Mouse (Mus musculus) forebrain, embryonic 13.5 days (tissue): ENCODE data around the gene Ascl5. TPM values are rescaled to one million over a fixed set of nuclear protein-coding genes. Genes with fewer than 3 reads are reported as not detected.

Experiments used
- ATAC-seq: fragments of 200-750 bp; cut with Nextera tagmentation; 2 replicates; pipeline ENCODE4 v1.8.0; 2017
- H3K27ac ChIP-seq: fragments of 300-500 bp; sonication (generic); 2 replicates; pipeline ENCODE4 v1.5.1; 2015; ENCODE audit warnings: inconsistent platforms, mild to moderate bottlenecking, moderate library complexity
- H3K27me3 ChIP-seq: fragments of 300-500 bp; sonication (generic); 2 replicates; pipeline ENCODE4 v1.6.1; 2015; ENCODE audit warnings: mild to moderate bottlenecking, inconsistent platforms
- H3K36me3 ChIP-seq: fragments of 300-500 bp; sonication (generic); 2 replicates; pipeline ENCODE4 v1.6.1; 2015; ENCODE audit warnings: mild to moderate bottlenecking, inconsistent platforms; ENCODE audit not compliant: poor library complexity, severe bottlenecking
- H3K4me1 ChIP-seq: fragments of 300-500 bp; sonication (generic); 2 replicates; pipeline ENCODE4 v1.6.1; 2015; ENCODE audit warnings: inconsistent platforms
- H3K4me2 ChIP-seq: fragments of 300-500 bp; sonication (generic); 2 replicates; pipeline ENCODE4 v1.6.1; 2015; ENCODE audit warnings: inconsistent platforms, mild to moderate bottlenecking, moderate library complexity
- H3K4me3 ChIP-seq: fragments of 300-500 bp; sonication (generic); 2 replicates; pipeline ENCODE4 v1.5.1; 2015; ENCODE audit warnings: mild to moderate bottlenecking, inconsistent platforms
- H3K9ac ChIP-seq: fragments of 300-500 bp; sonication (generic); 2 replicates; pipeline ENCODE4 v1.6.1; 2015; ENCODE audit warnings: mild to moderate bottlenecking, inconsistent platforms
- H3K9me3 ChIP-seq: fragments of 300-500 bp; sonication (generic); replicated peaks from 2 replicates; pipeline ENCODE4 v1.6.1; 2016; ENCODE audit warnings: inconsistent platforms
- WGBS: fragments of 180-500 bp; shearing (Covaris S2); methylation state at CpG from one replicate; pipeline ENCODE4 v1.1.7; 2015; 5-methylcytosine and 5-hydroxymethylcytosine counted together
- polyA plus RNA-seq: library from polyadenylated mRNA; unstranded; fragments of >200 nt; fragmentation: Nextera tagmentation; extraction: Ambion mirVana; gene quantifications from 2 replicates; pipeline ENCODE4 v1.2.1, GENCODE M21; 2015

The Ascl5 gene
- polyA plus RNA-seq, 1 experiment from 2014 or later = not detected

GRCm38 (mm10) chr1:136030201-136030600 is 20.4 kb upstream of the Ascl5 start:
- H3K9ac ChIP-seq = no peak overlapping the region
- H3K4me3 ChIP-seq = no peak overlapping the region
- H3K4me1 ChIP-seq = peaks cover 13% of the 10 kb centered on the region
- H3K27me3 ChIP-seq = no peaks in the 10 kb centered on the region
- no peaks in the 10 kb centered on the region for H3K9me3 ChIP-seq
- ATAC-seq = no peak
- peaks cover 100% of the 10 kb centered on the region for H3K36me3 ChIP-seq
- 24% methylated on average over 7 of the region's 7 CpGs for WGBS
- H3K27ac ChIP-seq = no peak overlapping the region
- no peak overlapping the region for H3K4me2 ChIP-seq

- 84% methylated on average over 8 of the region's 8 CpGs for WGBS
- Histone ChIP-seq H3K27me3 (no peaks in the 10 kb centered on the region), H3K9me3 (no peaks in the 10 kb centered on the region)
Measured at GRCm38 (mm10) chr1:136031697-136032096, 18.9 kb upstream of the Ascl5 start.

GRCm38 (mm10) chr1:136032961-136033360 is 17.6 kb upstream of the Ascl5 start:
- ATAC-seq = no peak
- Histone ChIP-seq H3K9ac (no peak overlapping the region), H3K4me3 (no peak overlapping the region), H3K4me1 (peaks cover 13% of the 10 kb centered on the region), H3K4me2 (no peak overlapping the region), H3K27ac (no peak overlapping the region), H3K9me3 (no peaks in the 10 kb centered on the region), H3K27me3 (no peaks in the 10 kb centered on the region), H3K36me3 (peaks cover 80% of the 10 kb centered on the region)
- 75% methylated on average over 7 of the region's 7 CpGs for WGBS

More at GRCm38 (mm10) chr1:136031697-136032096, 18.9 kb upstream of the Ascl5 start:
- Histone ChIP-seq H3K4me3 (no peak overlapping the region), H3K36me3 (peaks cover 93% of the 10 kb centered on the region), H3K4me2 (no peak overlapping the region), H3K27ac (no peak overlapping the region), H3K4me1 (peaks cover 13% of the 10 kb centered on the region), H3K9ac (no peak overlapping the region)
- ATAC-seq = no peak

- Histone ChIP-seq H3K4me3 (no peak overlapping the region), H3K27me3 (no peaks in the 10 kb centered on the region; the same call in 1 of the 2 replicates), H3K9ac (no peak overlapping the region), H3K4me2 (no peak overlapping the region), H3K4me1 (peaks cover 17% of the 10 kb centered on the region), H3K27ac (no peak overlapping the region), H3K9me3 (no peaks in the 10 kb centered on the region), H3K36me3 (peaks cover 21% of the 10 kb centered on the region)
- 79% methylated on average over 5 of the region's 5 CpGs for WGBS
- ATAC-seq = no peak
Measured at GRCm38 (mm10) chr1:136038746-136039538, 11.7 kb upstream of the Ascl5 start.

GRCm38 (mm10) chr1:136040452-136040851 is 10.2 kb upstream of the Ascl5 start:
- H3K4me2 ChIP-seq = 0 out of 2 replicates have a peak overlapping the region, but pooled peaks have one; percentile 16
- ATAC-seq = no peak
- no peaks in the 10 kb centered on the region; the same call in 1 of the 2 replicates for H3K27me3 ChIP-seq
- 10% methylated on average over 11 of the region's 11 CpGs for WGBS
- H3K9ac ChIP-seq = no peak overlapping the region
- no peak overlapping the region for H3K4me3 ChIP-seq
- peaks cover 6% of the 10 kb centered on the region for H3K36me3 ChIP-seq
- H3K9me3 ChIP-seq = no peaks in the 10 kb centered on the region
- peaks cover 17% of the 10 kb centered on the region for H3K4me1 ChIP-seq
- no peak overlapping the region for H3K27ac ChIP-seq

- Histone ChIP-seq H3K9ac (no peak overlapping the region), H3K27me3 (no peaks in the 10 kb centered on the region; the same call in 1 of the 2 replicates), H3K36me3 (0 out of 2 replicates have a peak, but pooled peaks cover 1% of the 10 kb centered on the region), H3K4me3 (no peak overlapping the region), H3K9me3 (no peaks in the 10 kb centered on the region), H3K4me1 (peaks cover 17% of the 10 kb centered on the region), H3K27ac (no peak overlapping the region), H3K4me2 (0 out of 2 replicates have a peak overlapping the region, but pooled peaks have one; percentile 16)
- no peak; the same call in 1 of the 2 replicates for ATAC-seq
- WGBS = 24% methylated on average over 4 of the region's 4 CpGs
Measured at GRCm38 (mm10) chr1:136040874-136041273, 9.7 kb upstream of the Ascl5 start.

GRCm38 (mm10) chr1:136045774-136046173 is 4.8 kb upstream of the Ascl5 start:
- Histone ChIP-seq H3K9ac (no peak overlapping the region), H3K9me3 (no peaks in the 10 kb centered on the region), H3K36me3 (no peaks in the 10 kb centered on the region), H3K27ac (no peak overlapping the region), H3K4me2 (no peak overlapping the region), H3K27me3 (peaks cover 24% of the 10 kb centered on the region), H3K4me3 (no peak overlapping the region), H3K4me1 (peaks cover 10% of the 10 kb centered on the region)
- 14% methylated on average over 4 of the region's 4 CpGs for WGBS
- ATAC-seq = 0 out of 2 replicates have a peak, but pooled peaks have one; percentile 33

GRCm38 (mm10) chr1:136047432-136047831 is 3.2 kb upstream of the Ascl5 start:
- Histone ChIP-seq H3K4me2 (no peak overlapping the region), H3K9ac (no peak overlapping the region), H3K27ac (no peak overlapping the region), H3K27me3 (peaks cover 36% of the 10 kb centered on the region), H3K36me3 (no peaks in the 10 kb centered on the region), H3K9me3 (no peaks in the 10 kb centered on the region), H3K4me1 (peaks cover 10% of the 10 kb centered on the region), H3K4me3 (no peak overlapping the region)
- 6% methylated on average over 2 of the region's 2 CpGs for WGBS
- no peak for ATAC-seq

GRCm38 (mm10) chr1:136047894-136048293 is 2.7 kb upstream of the Ascl5 start:
- 77% methylated on average over 9 of the region's 9 CpGs for WGBS
- peaks cover 41% of the 10 kb centered on the region for H3K27me3 ChIP-seq

GRCm38 (mm10) chr1:136051013-136051315 is 360 bp downstream of the Ascl5 start:
- Histone ChIP-seq H3K27me3 (peaks cover 45% of the 10 kb centered on the region), H3K4me1 (peaks cover 18% of the 10 kb centered on the region), H3K4me2 (peak overlapping the region; percentile 70), H3K9me3 (no peaks in the 10 kb centered on the region), H3K27ac (no peak overlapping the region), H3K4me3 (peak overlapping the region; percentile 40), H3K9ac (peak overlapping the region; percentile 52), H3K36me3 (no peaks in the 10 kb centered on the region)
- peak; percentile 57 for ATAC-seq
- WGBS = 0% methylated on average over 35 of the region's 36 CpGs

More at GRCm38 (mm10) chr1:136047894-136048293, 2.7 kb upstream of the Ascl5 start:
- Histone ChIP-seq H3K4me2 (no peak overlapping the region), H3K4me1 (peaks cover 10% of the 10 kb centered on the region), H3K4me3 (no peak overlapping the region), H3K36me3 (no peaks in the 10 kb centered on the region), H3K27ac (no peak overlapping the region), H3K9ac (no peak overlapping the region), H3K9me3 (no peaks in the 10 kb centered on the region)
- no peak for ATAC-seq

GRCm38 (mm10) chr1:136051465-136051864 is 861 bp downstream of the Ascl5 start:
- peaks cover 45% of the 10 kb centered on the region for H3K27me3 ChIP-seq
- under 1% methylated on average over 6 of the region's 6 CpGs for WGBS

GRCm38 (mm10) chr1:136052547-136052946 is 1.9 kb downstream of the Ascl5 start, which contains the start of gene Cacna1s:
Cacna1s (plus strand) TSS chr1:136052750.
- Histone ChIP-seq H3K36me3 (no peaks in the 10 kb centered on the region), H3K27ac (no peak within 1 kb of the TSS), H3K9me3 (no peaks in the 10 kb centered on the region), H3K4me2 (no peak within 1 kb of the TSS), H3K4me1 (peaks cover 27% of the 10 kb centered on the region), H3K27me3 (peaks cover 45% of the 10 kb centered on the region), H3K9ac (no peak within 1 kb of the TSS), H3K4me3 (no peak within 1 kb of the TSS)
- WGBS = 37% methylated on average over 11 of the region's 11 CpGs
- ATAC-seq = no peak

More at GRCm38 (mm10) chr1:136051465-136051864, 861 bp downstream of the Ascl5 start:
- Histone ChIP-seq H3K27ac (no peak overlapping the region), H3K9ac (peak overlapping the region; percentile 52; the same call in 1 of the 2 replicates), H3K4me1 (peaks cover 23% of the 10 kb centered on the region), H3K9me3 (no peaks in the 10 kb centered on the region), H3K4me2 (peak overlapping the region; percentile 70), H3K36me3 (no peaks in the 10 kb centered on the region), H3K4me3 (peak overlapping the region; percentile 40)
- ATAC-seq = peak; percentile 77
